Mouse (Mus musculus): Measurements from ENCODE around the gene Agl. TPM values are rescaled to one million over a fixed set of nuclear protein-coding genes. Genes with fewer than 3 reads are reported as not detected.
"Not testable (repeated sequence)": the region's sequence is repeated elsewhere in the genome, so short reads cannot be mapped to it uniquely, and the experiment has no call there.

Agl gene
- total RNA-seq, 2 experiments from 2014 or later, result 558 to 691 TPM

DNA sequence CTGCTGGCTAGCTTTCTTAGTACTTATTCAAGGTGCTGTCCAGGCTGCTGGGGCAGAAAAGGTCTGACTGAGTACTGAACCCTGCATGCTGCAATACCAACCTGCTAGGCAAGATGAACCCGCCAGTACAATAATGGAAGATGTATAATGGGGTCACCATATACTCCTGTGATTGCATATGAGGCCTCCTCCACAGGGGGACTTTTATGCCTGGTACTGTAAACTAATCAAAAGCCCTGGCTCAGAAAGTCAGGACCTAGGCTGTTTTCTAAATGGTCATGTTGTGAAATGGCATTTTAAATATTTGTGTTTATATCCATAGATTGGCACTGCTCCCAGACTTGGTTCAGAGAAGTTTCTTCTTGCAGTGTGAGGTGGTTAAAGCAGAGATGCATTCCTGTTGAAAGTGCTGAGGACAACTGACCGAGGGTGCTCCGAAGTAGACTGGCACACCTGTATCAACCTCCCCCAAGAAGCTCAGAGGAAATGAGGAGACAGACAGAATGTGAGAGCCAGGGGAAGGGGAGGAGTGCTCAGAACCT, 8.8 kb upstream of the Agl start:
- no peak for DNase-seq

DNA sequence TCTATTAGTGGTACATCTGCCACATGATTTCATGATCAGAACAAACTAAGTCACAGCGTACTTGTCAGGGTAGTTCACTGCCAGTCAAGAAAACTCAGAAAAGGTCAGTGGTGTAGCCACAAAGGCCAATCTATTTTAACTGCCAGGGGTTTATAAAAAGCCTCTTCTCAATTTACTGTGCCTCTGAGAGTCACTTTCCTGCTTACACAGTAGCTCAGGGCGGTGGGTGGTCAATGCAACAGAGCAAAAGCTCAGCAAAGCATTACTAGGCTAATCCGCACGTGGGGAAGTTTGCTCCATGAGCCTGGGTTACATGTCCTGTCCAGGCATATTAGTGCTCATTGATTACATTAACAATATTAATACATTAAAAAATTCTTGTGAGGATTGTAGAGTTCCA, 8.0 kb upstream of the Agl start:
- peak; percentile 38 for DNase-seq

DNA sequence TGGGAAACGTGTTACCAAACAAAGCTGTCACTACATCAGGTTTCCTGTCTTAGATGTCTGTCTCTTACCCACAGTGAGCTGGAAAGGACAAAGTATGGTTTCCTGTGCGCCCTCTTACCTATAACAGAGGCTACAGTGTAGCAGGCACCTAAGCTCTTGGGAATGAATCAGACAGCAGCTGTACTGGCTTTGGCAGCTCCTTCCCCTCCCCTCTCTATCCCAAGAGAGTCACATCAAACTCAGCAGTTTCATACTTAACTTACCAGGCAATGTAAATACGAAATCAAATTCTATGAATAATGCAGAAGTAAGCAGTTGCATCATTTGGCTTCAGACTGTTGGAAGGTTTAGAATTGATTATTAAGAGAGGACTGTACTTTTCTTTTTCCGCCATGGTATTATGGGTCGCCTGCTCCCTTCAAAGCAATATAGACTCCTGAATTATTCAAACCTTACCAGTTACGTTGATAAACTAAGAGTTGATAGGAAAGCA, 7.4 kb upstream of the Agl start:
- no peak for DNase-seq

DNA sequence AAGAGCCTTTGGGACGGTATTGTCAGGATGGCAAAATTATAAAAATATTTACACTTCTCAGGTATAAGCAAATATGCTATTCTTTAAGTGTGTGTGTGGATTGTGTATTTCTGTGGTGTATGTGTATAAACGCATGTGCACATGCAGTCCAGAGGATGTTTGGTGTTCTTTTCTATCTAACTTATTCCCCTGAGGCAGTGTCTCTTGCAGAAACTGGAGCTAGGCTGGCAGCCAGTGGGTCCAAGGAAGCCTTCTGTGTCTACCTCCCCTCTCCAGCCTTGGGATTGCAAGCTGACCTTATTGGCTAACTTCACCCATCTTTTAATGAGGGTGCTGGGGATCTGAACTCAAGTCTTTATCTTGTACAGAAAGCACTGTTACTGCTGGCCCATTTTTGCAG, 5.0 kb upstream of the Agl start:
- DNase-seq, result no peak

DNA sequence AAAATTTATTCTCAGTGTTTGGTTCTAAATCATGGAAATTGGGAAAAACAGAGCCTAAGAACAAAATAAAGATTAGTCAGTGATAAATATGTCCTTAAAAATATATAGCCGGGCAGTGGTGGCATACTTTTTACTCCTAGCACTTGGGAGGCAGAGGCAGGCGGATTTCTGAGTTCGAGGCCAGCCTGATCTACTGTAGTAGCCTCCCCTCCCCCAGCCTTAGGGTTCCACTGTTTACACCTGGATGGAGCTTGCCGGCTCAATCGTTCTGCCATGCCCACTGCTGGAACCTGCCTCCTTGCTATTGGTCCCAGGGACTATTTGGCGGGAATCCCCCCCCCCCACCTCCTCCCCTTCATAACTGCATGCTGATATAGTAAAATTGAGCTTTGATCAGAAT, 2.4 kb upstream of the Agl start:
- DNase-seq, result not testable (repeated sequence)

DNA sequence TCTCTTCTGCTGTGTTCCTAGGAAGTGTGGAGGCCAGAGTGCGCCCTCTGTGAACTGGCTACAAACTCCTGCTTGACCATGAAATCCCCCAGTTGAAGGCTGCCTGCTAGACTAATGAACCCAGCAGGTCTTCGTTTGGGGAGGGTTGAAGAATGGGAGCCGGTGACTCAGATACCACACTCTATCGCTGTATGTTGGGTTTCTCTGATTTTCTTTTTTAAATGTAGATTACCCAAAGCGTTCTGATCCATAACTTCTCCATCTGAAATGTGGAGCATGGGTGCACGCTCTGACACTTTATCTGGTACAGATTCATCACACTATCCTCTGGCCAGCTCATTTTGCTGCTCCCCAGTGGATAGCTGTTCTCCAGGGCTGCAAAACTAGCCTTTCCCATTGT, 1.3 kb upstream of the Agl start:
- DNase-seq, result no peak

DNA sequence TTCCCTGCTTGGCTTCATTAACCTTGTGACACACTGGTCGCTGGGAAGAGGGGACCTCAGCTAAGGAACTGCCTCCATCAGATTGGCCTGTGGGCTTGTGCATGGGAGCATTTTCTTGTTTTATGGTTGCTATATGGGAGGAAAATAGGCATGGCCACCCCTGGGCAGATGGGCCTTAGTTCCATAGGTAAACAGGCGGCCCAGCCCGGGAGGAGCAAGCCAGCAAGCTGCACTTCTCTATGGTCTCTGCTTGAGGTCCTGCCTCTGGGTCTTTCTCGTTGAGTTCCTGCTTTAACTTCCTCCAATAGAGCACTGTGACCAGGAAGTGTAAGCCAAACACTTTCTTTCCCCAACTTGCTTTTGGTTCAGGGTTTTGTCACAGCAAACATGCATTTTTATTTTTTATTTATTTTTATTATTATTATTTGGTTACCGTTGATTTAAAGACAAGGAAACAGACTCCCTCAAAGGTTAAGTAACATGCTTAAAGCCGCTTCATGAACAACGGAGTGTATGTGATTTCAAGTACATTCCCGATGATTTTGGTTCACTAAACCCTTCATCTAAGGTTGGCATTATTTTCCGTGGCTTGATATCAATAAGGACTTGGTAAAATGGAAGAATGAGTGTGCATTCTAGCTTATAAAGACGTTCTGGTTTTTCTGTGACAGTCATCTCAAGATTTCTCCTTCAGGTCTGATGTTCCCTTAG, 696 bp upstream of the Agl start:
- peak; percentile 22 for DNase-seq

DNA sequence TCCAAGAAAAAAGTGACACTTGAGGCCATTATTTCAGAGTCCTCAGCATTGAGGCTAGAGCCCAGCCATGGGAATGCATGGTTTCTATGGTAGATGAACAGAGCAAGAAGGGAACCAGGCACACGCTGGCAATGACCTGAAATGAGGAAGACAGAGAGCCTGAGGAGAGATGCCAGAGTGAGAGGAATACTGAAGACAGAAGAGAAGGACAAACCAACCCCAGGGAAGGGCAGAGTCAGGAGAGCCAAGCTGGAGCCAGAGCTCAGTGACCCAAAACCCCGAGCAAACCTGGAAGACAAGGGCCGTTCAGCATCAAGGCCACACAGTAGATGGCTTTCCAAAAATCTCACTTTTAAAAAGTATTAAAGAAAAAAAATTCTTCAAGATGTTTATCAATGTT, 2.1 kb downstream of the Agl start:
- DNase-seq, result no peak

DNA sequence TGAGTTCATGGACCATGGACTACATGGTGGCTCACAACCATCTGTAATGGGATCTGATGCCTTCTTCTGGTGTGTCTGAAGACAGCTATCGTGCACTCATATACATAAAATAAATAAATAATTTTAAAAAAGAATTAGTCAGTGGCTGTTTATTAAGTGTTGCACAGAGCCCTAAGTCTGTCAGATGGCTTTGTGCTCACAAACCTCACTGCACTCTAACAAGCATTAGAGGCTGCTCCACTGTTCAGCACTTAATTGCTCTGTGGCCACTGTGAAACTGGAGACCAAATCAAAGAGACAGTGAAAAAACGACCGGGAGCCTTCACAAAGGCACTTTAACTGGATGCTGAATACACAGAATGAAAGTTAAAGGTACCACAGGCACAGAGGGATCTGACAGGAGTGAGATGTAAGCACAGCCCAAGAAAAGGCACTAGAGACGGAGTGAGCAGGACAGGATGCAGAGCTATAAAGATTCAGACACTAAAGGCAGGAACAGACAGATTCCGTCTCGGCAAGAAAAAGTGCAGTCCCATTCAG, 3.1 kb downstream of the Agl start:
- DNase-seq, result no peak

DNA sequence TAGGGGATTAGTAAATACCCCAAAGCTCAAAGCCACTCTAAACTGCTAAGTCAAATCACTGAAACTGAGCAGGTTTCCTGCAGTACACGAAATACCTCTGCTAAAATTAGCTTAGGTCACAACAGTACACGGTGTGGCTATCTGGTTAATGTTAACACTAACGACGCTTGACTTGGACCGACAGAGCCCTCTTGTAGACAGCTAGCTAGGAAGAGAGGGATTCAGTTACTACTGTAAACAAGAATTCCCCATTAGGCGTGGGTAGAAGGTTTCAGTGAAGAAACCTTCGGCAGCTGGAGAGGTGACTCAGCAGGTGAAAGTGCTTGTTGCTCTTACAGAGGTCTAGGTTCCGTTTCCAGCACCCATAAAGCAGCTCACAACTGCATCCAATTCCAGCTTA, 6.2 kb downstream of the Agl start:
- DNase-seq, result peak; percentile 46

DNA sequence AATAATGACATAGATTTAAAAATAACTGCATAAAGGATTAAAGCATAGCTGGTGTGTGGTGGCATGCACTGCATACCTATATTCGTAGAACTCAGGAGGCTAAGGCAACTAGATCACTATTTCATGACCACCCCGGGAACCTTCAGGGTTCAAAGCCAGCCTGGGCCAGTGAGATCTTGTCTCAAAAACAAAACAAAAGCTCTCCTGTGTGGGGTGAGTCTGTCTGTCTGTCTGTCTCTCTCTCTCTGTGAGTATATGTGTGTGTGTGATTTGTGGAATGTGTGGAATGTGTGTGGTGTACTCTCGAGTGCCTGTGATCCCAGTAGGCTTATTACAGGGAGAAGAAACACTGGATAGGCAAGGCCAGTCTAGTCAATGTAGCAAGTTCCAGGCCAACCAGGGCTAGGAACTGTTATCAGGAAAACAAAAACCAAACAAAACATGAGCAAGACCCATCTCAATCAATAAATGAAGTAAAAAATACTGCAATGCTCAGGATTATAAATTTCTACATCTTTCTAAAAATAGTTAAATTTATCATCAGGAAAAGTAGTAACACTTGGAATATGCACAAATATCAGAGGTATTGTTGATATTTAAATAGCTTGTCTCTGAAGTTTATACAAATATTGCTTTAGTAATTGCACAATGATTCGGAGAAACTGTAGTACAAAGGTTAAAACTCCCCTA, 9.0 kb downstream of the Agl start:
- DNase-seq, result no peak

DNA sequence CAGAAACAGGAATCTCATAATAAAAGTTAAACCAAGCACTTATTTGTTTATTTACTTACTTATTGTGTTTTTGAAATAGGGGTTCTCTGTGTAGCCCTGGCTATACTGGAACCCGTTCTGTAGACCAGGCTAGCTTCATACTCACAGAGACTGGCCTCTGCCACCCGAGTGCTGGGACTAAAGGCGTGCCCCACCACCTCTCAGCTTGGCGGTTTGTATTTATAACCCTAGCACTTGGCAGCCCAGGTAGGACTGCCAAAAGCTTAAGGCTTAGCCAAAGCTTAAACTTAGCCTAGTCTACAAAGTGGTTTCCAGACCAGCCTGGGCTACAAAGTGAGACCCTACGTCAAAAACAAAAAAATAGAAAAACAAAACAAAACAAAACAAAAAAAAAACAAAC, 19.1 kb downstream of the Agl start:
- DNase-seq, result no peak

DNA sequence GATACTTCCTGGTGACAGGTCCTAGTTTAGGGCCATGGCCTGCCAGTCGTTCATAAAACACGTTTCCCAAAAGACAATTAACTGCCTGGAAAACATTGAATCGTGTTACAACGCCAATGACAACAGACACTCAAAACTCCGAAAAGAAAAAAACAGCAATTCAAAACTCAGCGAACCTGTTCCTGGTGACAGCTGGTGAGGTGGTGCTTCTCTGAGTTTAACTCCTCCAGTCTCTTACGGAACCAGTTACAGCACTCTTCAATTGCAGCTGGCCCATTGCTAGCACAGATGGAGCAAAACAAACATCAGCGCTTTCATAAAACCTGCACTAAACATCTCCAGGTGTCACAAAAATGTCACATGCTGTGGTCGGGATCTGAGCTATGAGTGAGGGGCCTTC, 21.4 kb downstream of the Agl start:
- no peak for DNase-seq

DNA sequence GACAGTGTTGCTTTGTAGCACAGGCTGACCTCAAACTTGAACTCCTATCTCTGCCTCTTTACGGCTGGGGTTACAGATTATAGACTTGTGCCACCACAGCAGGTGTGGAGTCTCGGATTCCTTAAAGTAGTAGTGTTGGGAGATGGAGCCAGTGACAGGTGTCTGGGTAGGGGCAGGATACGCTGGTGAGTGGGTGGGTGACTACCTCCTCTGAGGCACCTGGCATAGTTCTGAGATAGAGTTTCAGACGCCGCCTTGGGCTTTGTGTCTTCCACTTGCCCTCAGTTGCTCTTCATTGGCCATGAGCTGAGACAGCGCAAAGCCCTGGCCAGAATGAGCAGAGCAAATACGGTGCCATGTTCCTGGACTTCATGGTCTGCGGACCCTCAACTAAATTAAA, 22.1 kb downstream of the Agl start:
- peak; percentile 58 for DNase-seq

DNA sequence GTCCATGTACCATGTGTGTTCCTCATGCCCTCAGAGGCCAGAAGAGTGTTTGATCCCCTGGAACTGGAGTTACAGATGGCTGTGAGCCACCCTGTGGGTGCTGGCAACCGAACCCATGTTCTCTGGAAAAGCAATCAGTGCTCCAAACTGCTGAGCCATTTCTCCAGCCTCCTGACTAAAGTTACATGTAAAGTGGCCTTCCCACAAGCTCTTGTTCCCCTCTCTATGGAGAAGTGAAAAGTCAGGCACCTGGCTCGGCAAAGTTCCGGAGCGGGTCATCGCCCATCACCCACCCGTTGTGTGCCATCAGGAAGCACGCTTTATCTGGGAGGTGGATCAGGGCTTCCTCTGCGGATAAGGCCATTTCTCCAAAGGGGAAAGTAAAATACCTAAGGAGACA, 23.2 kb downstream of the Agl start:
- peak; percentile 59 for DNase-seq

DNA sequence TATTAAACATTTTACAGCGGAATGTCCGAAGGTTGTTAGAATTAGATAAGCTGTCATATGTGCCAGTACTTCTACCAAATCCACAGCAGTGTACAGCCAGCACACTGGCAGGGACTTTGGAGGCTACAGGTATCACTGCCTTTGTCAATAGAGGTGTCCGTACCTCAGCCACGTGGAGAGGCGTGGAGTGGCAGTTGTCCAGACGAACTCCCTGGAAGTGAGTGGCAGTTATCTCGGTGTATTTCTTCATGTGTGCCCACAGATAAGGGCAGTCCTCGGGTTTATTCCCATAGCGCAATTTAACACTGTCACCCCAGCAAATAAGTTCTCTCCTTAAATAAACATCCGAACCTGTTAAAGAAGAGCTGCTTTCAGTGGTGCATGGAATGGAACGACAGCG, 23.7 kb downstream of the Agl start:
- no peak for DNase-seq

DNA sequence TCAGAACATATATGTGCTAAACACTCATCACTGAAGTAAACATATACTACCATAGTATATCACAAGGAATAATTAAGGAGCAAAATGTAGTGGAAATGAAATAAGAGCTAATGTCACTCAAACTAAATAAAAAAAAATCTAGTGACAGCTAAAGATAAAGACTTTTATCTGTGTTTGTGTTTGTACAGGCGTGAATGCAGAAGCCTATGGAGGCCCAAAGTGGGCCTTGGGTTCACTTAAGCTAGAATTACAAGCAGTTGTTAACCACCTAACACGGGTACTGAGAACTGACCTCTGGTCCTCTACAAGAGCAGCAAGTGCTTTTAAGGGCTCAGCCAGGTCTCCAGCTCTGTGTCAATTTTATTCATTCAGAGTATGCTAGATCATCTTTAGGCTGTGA, 31.0 kb downstream of the Agl start:
- DNase-seq, result no peak

DNA sequence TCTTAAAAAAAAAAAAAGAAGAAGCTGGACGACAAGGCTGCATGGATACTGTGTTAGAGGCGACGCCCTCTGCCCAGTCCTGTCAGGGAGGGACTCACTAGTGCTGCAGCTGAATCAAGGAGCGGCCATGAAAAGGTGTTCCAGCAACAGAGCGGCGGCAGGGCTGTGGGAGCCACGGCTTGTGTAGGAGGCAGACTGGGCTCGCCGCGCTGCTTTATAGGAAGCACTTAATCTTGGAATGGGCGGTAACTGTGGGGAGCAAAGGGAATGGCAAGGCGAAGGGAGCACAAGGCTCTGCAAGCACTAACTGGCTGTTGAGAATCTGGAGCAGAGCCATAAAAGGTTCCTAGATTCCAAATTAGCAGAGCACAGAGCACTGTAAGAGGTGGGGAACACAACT, 34.1 kb downstream of the Agl start:
- no peak for DNase-seq

DNA sequence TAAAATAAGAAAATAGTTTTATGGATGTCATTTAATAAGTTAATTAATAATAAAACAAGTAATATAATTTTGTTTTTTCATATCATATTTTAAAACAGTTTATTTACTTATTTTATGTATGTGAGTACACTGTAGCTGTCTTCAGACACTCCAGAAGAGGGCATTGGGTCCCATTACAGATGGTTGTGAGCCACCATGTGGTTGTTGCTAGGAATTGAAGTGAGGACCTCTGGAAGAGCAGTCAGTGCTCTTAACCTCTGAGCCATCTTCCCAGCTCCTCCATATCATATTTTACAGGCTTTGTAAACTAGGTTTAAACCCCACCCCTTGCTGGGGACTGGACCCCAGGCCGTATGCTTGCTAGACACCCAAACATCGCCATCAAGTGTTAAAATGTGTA, 36.4 kb downstream of the Agl start:
- no peak for DNase-seq

DNA sequence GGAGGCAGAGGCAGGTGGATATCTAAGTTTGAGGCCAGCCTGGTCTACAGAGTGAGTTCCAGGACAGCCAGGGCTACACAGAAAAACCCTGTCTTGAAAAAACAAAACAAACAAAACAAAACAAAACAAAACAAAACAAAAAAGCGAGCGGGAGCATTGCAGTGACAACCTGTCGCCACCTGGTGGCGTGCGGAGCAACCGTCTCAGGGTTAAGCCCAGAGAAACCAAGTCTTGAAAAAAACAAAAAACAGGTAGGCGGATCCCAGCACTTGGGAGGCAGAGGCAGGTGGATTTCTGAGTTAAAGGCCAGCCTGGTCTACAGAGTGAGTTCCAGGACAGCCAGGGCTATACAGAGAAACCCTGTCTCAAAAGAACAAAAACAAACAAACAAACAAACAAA, 41.0 kb downstream of the Agl start:
- DNase-seq, result not testable (repeated sequence)

DNA sequence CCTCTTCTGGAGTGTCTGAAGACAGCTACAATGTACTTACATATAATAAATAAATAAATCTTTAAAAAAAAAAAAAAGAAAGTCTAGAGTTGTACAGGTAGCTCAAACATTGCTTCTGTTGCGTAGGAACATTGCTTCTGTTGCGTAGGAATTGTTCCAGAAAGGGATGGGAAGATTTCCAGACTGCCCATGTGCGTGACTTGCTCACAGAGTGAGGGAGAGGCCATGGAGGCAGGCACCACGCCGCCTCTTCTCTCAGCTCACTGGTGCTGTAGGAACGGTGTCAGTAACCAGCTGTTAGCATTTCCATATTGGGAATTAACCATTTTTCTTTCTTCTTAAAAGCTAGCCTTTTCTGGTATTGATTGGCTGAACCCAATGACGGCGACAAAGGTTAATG, 55.1 kb downstream of the Agl start:
- DNase-seq, result no peak

DNA sequence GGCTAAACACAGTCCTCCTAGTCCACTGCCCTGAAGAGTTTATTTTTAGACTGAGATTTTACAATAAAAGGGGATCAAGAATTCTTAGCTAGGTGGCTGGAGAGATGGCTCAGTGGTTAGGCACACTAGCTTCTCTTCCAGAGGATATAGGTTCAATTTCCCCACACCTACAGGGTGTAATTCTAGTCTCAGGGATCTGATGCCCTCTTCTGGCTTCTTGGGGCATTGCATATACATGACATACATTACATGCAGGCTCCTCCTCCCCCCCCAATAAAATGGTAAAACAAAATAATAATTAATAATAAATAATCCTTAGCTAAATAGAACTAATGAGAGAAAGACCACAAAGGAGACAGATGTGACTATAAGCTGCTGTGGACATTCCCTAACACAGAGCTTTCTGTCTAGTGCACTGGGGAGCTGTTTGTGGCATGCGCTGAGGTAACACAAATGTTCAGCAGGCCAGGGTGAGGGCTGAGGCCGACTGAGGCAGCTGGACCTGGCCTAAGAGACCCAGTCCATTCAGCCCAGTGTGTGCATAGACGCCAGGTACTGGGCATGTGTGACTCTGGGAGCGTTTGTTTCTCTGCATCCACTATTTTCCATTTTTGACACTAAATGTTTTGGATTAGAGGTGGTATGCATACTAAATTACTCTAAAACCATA, 56.6 kb downstream of the Agl start:
- no peak for DNase-seq

Data from gastrocnemius, postnatal 25 days (tissue).